Mouse (Mus musculus) right cerebral cortex, postnatal 14 days (tissue): ENCODE measurements around the gene Ndufs8.
"Not testable (repeated sequence)": the region's sequence is repeated elsewhere in the genome, so short reads cannot be mapped to it uniquely, and the experiment has no call there.

Source experiments
- DNase-seq: peaks from one replicate; pipeline ENCODE4 v3.0.0; 2022

Gene Ndufs8

GRCm38 (mm10) chr19:3912337-3913204 lies at the start of gene Ndufs8:
Gene Ndufs8, minus strand, starts transcription at chr19:3912774.
- DNase-seq: peak; percentile 78

GRCm38 (mm10) chr19:3961805-3962204 lies 49.2 kb upstream of the Ndufs8 start:
- not testable (repeated sequence) for DNase-seq

- DNase-seq: no peak
Observed at GRCm38 (mm10) chr19:3960211-3960610, 47.6 kb upstream of the Ndufs8 start.

GRCm38 (mm10) chr19:3959030-3959429 lies 46.5 kb upstream of the Ndufs8 start:
- no peak for DNase-seq

GRCm38 (mm10) chr19:3958470-3958869 lies 45.9 kb upstream of the Ndufs8 start, which contains the start of gene Aldh3b3:
Gene Aldh3b3, plus strand, starts transcription at chr19:3958645.
- peak; percentile 15 for DNase-seq

- not testable (repeated sequence) for DNase-seq
Observed at GRCm38 (mm10) chr19:3957296-3958036, 44.9 kb upstream of the Ndufs8 start.

GRCm38 (mm10) chr19:3955804-3956203 lies 43.2 kb upstream of the Ndufs8 start:
- no peak for DNase-seq

GRCm38 (mm10) chr19:3955033-3955432 lies 42.5 kb upstream of the Ndufs8 start:
- DNase-seq: no peak

- no peak for DNase-seq
Observed at GRCm38 (mm10) chr19:3952099-3952498, 39.5 kb upstream of the Ndufs8 start.

GRCm38 (mm10) chr19:3951461-3951860 lies 38.9 kb upstream of the Ndufs8 start:
- no peak for DNase-seq

GRCm38 (mm10) chr19:3950331-3950730 lies 37.8 kb upstream of the Ndufs8 start:
- no peak for DNase-seq

- no peak for DNase-seq
Observed at GRCm38 (mm10) chr19:3948546-3948945, 36.0 kb upstream of the Ndufs8 start.

GRCm38 (mm10) chr19:3947813-3948212 lies 35.2 kb upstream of the Ndufs8 start:
- no peak for DNase-seq

GRCm38 (mm10) chr19:3946715-3947114 lies 34.1 kb upstream of the Ndufs8 start:
- peak; percentile 67 for DNase-seq

- no peak for DNase-seq
Observed at GRCm38 (mm10) chr19:3945872-3946564, 33.4 kb upstream of the Ndufs8 start.

- no peak for DNase-seq
Observed at GRCm38 (mm10) chr19:3942986-3943735, 30.6 kb upstream of the Ndufs8 start.

- DNase-seq: no peak
Observed at GRCm38 (mm10) chr19:3942315-3942714, 29.7 kb upstream of the Ndufs8 start.

- DNase-seq: peak; percentile 48
Observed at GRCm38 (mm10) chr19:3935896-3936850, 23.6 kb upstream of the Ndufs8 start.

GRCm38 (mm10) chr19:3935032-3935895 lies 22.7 kb upstream of the Ndufs8 start, which contains the start of gene Unc93b1:
Gene Unc93b1, plus strand, starts transcription at chr19:3935186.
- DNase-seq: no peak

GRCm38 (mm10) chr19:3931716-3932115 lies 19.1 kb upstream of the Ndufs8 start:
- no peak for DNase-seq
